Mouse (Mus musculus) myocyte (in vitro differentiated cells): ENCODE results near the gene Dtx1.

Experiments
- E2F4 ChIP-seq: IDR thresholded peaks from one replicate; pipeline ENCODE4 v1.6.1; 2011; ENCODE audit warnings: mild to moderate bottlenecking, control low read depth, moderate library complexity; ENCODE audit not compliant: insufficient read depth
- MAX ChIP-seq: IDR thresholded peaks from one replicate; pipeline ENCODE4 v1.6.1; 2011; ENCODE audit warnings: low read depth, mild to moderate bottlenecking, control low read depth
- MYOG ChIP-seq, 3 experiments: IDR thresholded peaks; one replicate each; pipeline ENCODE4 v1.6.1; 2011; ENCODE audit warnings: control low read depth in 2 of 3, low read depth in 2 of 3, mild to moderate bottlenecking in 2 of 3; ENCODE audit not compliant: insufficient read length in 2 of 3, control insufficient read depth in 1 of 3, insufficient read depth in 1 of 3
- POLR2A ChIP-seq: IDR thresholded peaks from one replicate; pipeline ENCODE4 v1.6.1; 2011; ENCODE audit warnings: low read depth, mild to moderate bottlenecking, control low read depth, moderate library complexity; ENCODE audit not compliant: insufficient read length
- POLR2AphosphoS2 ChIP-seq: IDR thresholded peaks from one replicate; pipeline ENCODE4 v1.6.1; 2011; ENCODE audit warnings: low read depth, control low read depth; ENCODE audit not compliant: insufficient read length
- TCF12 ChIP-seq: IDR thresholded peaks from one replicate; pipeline ENCODE4 v1.6.1; 2011; ENCODE audit warnings: mild to moderate bottlenecking, control low read depth; ENCODE audit not compliant: poor library complexity, insufficient read depth, severe bottlenecking
- TCF3 ChIP-seq: IDR thresholded peaks from one replicate; pipeline ENCODE4 v1.6.1; 2011; ENCODE audit warnings: low read depth, control low read depth; ENCODE audit not compliant: insufficient read length
- USF1 ChIP-seq: IDR thresholded peaks from one replicate; pipeline ENCODE4 v1.6.1; 2011; ENCODE audit warnings: low read depth, mild to moderate bottlenecking, control low read depth, moderate library complexity

- TF ChIP-seq MYOG (IDR thresholded peaks at IDR 0.05; ENCODE audit: control insufficient read depth in 1 of 3, insufficient read depth in 1 of 3, insufficient read length in 2 of 3, low read depth in 2 of 3): no peak
- no peak for TF ChIP-seq TCF12
- TF ChIP-seq POLR2A: no peak
- no peak for TF ChIP-seq E2F4
- TF ChIP-seq MAX: no peak
- TF ChIP-seq USF1: no peak
- no peak for TF ChIP-seq POLR2AphosphoS2
- TF ChIP-seq TCF3: no peak
Observed at GRCm38 (mm10) chr5:120631128-120631527, 80.6 kb downstream of the Dtx1 start.
